Mouse (Mus musculus) frontal cortex, adult 2 months (tissue): ENCODE measurements around the gene Gm10401. TPM values are rescaled to one million over a fixed set of nuclear protein-coding genes. Genes with fewer than 3 reads are reported as not detected.
A peak's percentile ranks its signal among the peaks of the same experiment; 100 is the strongest.

Source experiments
- DNase-seq, 2 experiments: peaks; one replicate each; pipeline ENCODE4 v3.0.0; 2022; ENCODE audit warnings: low spot score in 1 of 2; ENCODE audit errors: extremely low spot score in 1 of 2
- polyA plus RNA-seq: library from polyadenylated mRNA; depleted of rRNA; stranded (reverse); fragments of >200 nt; gene quantifications from 2 replicates; pipeline ENCODE4 v1.2.3, GENCODE M21; 2012; rRNA removed

The Gm10401 gene
- not detected in 2 replicates for polyA plus RNA-seq

DNA sequence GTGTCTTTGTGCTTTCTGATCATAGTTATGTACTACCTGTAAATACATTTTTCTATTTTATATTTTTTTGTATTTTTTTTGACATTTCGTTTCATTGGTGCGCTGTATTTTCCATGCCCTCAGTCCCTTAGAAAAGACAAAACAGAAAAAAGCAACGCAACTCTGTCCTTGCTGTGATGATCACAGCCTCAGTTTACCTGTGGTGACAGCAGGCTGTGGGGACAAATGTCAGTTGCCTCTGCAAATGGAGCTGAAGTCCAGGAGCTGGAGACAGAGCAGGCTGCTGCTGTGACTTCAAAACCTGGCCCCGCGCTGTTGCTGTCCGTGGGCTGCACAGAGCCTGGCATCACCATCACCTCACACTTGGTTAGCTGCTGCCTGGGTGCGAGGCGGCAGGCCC is at the start of gene Gm10401:
TSS of gene Gm10401 (minus strand) at position 101 of the 400 bp plus-strand sequence.
- DNase-seq = no peak

DNA sequence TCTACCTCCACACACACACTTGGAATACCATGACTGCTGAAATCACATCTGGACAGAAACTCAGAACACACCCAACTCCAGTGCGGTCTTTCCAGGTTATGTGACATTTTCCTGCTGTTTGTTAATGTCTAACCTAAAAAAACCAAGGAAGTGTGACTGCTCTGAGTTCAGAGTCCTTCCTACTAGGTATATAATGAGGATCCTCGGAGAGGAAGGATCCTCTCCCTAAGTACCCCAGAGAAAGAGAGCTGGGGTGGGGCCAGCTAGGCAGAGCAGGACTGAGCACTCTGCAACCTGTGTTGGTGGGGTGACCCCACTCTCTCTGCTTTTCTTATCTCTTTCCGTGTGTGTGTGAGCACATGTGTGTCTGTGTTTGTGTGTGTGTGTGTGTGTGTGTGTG is 49.3 kb upstream of the Gm10401 start:
- DNase-seq = no peak

DNA sequence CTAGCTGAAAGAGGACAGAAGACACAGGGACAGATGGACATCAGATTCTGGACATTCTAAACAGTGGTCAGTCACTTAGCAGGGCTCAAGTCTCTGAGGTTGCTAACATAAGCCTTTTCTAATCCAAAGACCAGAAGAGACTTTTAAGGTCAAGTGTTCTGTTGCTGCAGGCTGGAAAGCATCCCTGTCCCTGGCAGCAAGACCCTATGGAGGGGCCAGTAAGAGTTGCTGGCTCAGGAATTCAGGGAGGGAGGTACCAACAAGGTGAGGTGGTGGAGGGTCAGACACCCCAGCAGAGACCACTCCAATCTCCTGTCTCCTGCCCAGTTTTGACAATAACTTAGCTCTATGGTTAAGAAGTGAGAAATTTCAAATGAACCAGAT is 48.6 kb upstream of the Gm10401 start:
- DNase-seq = no peak

DNA sequence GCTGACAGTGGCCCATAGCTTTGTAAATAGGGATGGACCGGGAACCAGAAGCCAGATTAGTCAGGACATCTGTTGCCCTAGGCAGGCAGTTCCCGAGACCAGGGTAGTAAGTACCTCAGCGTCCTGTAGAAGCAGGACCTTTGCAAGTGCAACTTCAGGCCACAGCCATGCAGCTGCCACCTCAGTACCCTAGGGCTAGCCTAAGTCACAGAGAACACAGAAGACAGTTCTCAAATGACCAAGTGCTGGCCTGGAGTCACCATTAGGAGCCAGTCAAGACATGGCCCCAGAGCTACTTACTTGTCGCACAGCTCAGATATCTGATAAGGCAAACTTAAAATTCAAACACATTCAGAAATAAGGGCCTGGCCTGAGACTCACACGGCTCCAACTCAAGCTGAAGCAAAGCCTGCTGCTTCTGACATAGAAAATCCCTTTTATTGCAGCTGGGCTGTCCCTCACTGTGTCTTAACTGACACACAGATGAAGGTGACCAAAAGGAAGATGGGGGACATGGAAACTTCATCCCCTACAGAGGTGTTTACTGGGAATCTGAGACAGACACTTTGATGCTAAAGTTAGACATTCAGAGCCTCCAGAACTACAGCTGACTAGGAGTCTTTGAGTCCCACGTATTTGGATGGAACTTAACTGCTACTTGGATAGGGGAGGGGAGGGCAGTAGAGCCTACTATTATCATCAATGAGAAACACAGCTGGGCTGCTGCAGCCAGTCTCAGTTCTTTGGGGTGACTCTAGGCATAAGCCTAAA is 48.1 kb upstream of the Gm10401 start:
- no peak for DNase-seq

DNA sequence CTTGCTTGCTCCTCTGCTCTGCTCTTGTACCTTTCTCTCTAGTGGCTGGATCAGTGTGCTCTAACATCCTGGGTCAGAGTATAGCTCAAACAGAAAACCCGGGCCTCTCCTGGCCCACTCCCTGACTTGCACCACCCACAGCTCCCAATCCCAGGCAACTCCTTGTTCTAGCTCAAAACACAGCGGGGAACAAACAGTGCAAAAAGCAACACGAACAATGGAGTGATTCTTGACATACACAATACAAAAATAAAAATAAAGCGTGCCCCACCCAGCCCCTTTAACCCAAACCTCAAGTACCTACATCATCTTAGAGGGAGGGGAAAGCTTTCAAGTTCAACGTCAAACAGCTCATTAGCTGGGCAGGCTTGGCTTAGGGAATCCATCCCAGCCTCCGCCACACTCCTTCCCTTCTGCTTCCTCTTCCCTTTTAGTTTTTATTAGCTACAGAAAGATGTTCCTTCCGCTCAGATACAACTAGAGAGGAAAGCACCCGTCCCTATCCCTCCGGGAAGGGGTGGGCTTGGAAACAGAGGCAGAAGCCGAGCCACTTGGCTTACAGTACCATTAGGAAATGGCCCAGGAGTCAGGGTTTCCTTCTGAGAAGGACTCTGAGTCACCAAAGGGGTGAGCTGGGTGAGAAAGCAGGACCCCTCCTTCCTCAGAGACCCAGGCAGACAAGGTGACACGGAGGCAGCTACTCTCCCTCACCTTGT is 47.3 kb upstream of the Gm10401 start:
- no peak for DNase-seq

DNA sequence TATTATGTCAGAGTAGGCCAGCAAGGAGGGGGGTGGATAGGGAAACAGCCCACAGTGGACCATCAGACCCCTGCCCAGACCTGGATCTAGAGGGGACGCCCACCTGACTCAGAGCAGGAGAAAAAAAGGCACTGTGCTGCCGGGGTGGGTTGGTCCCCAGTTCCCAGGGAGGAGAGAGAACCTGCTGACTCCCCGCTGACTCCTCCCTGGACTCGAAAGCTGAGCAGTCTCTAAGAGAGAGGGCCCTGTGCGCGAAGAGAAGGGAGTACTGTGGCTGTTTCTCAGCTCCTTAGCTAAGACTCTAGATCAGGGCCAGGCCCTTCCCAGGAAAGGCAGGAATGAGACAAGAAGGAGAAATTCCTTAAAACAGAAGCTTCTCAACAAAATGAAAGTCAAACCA is 46.4 kb upstream of the Gm10401 start:
- DNase-seq = no peak

DNA sequence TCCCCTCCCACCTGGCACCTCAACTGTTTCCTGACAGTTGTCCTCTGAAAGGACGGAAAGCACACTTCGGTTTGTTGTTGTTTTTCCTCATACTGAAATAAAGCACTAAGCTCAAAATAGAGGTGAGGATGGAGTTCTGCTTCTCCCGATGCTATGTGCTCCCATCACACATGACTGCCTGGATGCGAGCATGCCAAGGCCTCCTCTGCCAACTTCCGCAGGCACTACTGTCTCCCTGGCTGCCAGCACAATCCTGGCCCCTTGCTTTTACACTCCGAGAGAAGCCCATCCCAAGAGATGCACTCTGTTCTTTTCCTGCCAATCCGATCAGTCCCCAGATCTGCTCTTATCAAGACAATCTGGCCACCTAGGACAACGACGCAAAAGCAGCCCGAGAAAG is 45.5 kb upstream of the Gm10401 start:
- DNase-seq = no peak

DNA sequence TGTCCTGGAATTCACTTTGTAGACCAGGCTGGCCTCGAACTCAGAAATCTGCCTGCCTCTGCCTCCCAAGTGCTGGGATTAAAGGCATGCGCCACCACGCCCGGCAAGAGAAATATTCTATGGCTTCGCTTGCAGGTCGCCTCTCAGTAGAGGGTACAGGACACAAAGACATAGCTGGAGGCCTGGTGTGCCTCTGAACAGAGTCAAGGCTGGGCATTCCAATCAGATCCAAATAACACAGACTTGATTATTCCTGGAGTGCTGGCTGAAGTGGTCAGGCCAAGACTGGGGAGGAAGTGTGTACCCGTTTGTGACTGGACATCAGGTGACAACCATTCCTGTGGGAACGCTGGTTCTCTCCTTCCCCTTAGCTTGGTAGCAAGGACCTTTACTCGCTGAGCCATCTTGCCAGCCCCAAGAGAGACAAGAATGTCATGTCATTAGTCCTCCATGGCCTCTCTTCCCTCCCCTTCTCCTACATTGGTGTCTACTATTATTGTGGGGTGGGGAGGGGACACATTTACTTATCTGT is 44.1 kb upstream of the Gm10401 start:
- no peak for DNase-seq

DNA sequence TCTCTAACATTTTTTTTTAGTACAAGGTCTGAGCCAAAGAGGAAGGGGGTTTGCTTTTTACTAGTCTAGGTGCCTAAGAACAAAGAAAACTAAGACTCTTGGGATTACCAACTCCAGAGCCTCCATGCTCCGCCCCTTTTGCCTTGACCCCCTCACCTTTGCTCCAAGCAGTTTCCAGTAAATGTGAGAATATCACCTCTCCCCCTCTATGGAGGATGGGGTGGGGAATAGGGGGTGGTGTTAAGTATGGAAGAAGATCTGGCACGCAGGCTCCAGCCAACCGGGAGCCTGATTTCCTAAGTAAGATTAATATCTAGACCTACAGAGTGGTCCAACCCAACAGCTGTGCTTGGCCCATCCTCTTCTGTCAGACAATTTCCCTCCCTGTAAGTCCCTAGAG is 42.6 kb upstream of the Gm10401 start:
- no peak for DNase-seq

DNA sequence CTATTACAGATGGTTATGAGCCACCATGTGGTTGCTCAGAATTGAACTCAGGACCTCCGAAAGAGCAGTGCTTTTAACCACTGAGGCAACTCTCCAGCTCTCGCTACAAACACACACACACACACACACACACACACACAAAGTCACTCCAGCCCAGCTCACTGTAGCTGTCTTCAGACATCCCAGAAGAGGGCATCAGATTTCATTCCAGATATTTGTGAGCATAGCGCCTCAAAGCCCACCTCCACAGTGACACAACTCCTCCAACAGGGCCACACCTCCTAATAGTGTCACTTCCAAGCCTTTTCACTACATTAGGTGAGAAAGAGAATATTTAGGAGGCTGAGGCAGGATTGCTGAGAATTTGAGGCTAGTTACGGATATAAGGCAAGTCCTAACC is 41.0 kb upstream of the Gm10401 start:
- DNase-seq = no peak

DNA sequence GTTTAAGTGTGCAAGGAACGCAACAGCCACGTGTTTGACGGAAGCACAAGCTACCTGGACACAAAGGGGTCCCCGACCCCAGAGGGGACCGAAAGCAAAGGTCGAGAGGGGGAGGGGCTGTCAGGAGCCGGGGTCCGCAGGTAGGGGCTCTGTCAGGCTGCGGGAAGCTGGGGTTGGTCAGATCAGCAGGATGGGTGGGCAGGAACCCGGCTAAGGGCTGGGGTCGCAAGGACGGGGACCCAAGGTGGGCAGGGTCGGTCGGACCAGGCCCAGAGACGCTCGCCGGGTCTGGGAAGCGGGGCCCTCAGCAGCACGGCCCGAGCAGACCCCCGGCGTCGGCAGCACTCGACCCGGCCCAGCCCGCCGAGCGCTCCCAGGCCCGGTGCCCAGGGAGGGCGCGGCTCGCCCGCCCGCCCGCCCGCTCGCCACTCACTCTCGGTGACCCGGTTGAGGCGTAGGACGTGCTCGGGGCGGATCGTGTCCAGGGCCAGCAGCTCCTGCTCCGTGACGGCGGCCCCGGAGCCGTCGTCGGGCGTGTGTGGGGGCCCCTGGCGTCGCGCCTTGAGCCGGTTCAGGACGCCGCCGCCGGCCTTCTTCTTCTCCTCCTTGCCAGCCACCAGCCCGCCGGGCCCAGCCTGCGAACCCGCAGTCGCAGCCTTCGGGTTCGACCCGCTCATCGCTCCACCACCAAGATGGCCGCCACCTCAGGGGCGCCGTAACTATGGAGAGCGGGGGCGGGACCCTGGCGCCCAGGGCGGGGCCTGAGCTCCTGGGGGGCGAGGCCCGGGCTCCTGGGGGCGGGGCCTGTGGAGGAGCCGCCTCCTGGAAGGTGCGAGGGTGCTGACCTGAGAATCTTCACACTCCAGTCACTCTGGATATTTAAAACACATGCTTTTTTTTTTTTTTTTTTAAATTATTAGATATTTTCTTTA is 36.4 kb upstream of the Gm10401 start, which contains the start of gene Unc119b:
TSS of gene Unc119b (minus strand) at position 742 of the 932 bp plus-strand sequence.
- DNase-seq = peak; percentile 51 to 89

DNA sequence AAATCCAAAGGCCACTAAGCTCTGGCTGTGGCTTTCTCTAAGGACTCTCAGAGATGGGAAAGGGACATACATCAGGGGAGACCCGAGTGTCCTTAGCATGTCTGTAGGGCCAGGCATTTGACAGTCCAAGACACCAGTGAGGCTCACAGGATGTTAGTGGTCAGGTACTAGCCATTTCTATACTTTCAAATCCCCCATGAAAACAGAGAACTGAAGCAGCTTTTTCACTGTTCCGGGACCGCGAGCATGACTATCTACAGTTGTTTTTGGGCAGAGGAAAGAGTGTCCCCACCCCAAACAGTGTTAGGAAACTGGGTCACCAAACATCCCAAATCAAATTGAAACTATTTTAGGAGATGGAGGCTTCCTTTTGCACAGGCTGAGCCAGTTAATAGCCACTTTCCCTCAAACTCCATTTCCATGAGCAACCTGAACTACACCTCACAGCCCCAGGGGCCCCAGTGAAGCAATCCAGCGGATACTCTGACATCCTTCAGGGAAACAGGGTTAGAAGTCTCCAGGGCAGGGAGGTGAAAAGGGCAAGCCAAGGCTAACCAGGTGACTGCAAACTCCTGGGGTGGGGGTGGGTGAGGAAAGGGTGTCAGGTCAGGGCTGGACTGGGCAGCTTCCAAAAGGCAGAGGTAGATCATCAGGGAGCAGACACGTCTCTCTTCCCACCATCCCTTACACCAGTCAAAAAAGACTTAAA is 35.4 kb upstream of the Gm10401 start:
- no peak for DNase-seq

DNA sequence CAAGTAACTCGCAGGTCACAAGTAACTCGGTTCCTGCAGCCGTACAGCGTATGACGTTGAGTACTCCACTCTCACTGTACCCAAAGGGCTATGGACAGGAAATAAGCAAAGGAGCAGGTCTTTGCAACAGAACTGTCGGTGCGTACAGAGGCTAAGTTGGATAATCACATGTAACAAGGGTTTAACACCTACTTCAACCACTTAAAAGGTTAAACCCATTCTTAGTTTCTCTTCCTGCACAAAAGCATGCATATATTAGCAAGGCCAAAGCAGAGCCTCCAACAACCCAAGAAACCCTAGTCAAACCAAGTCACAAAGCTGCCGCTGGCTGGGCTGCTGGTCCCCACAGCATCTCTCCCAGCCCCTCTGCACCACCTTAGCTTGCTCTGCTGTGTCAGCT is 34.4 kb upstream of the Gm10401 start:
- no peak for DNase-seq

DNA sequence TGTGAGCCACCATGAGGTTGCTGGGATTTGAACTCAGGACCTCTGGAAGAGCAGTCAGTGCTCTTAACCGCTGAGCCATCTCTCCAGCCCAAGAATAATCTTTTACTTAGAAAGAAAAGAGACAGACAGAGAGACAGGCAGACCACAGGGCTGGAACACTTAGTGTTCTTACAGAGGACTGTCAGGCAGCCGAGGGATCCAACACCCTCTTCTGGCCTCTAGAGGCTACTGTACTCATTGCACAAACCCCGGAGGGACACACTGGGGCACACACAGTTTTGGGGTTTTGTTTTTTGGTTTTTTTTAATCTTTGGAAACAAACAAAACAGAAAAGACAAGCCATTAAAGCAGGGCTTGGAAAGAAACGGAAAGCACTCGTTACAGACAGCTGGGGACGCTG is 31.2 kb upstream of the Gm10401 start:
- no peak for DNase-seq

DNA sequence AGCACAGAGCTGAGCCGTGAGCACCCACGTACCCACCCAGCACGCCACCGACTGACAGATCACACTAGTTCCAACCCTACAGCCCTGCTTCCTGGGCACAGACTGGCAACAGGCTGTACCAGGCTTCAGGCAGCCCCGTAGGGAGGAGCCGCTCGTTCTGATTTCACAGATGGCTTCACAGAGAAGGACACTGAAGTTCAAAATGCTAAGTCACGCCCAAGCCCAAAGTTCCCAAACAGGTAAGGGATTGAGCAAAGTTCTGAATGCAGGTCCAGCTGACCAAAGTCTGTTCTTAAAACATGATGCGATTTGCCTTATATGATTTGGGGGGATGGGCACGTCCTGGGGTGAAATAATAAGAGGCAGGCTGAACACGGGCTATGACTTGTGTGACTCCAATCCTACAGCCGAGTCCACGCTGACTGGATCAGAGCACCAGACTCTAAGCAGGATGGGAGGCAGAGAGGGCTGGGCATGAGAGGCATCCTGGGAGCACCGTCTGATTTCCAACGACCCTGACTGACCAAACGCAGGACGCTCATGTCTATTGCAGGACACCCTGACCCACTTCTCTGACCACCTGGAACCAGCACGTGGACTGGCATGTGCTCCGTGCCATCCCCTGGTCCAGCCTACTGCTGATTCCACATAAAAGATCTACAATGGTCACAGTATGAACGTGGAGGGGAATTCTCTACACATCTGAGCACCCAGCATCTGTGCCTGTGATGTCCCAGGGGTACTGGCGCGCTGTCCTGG is 29.5 kb upstream of the Gm10401 start:
- no peak for DNase-seq

DNA sequence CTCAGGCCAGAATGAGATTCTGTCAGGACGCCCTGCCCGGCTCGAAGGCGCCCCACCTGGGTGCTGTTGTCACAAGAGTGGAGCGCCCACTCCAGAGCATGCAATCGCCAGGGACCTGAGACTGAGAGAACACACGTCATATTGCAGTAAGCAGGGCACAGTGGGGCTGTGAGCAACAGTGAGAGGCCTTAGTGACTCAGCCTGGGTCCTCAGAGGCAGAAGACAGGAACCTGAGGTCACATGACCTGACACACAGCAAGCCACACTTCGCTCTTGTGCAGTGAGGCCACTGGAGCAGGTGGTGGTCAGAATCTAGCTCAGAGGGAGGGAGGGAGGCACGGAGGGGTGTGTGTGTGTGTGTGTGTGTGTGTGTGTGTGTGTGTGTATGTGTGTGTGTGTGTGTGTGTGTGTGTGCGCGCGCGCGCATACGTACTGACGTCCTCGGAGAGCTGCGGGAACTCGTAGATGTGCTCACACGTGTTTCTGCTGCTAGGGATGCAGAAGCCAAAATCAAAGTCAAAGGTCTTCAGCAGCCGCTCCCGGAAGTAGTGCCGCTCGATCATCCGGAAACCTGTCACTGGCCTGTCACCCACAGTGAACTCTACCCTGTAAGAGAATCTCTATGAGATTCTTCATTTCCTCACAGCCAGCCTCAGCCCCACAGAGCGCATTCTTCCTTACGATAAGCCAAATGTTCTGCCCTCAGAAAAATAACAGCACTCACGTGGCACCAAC is 28.6 kb upstream of the Gm10401 start:
- DNase-seq = no peak

DNA sequence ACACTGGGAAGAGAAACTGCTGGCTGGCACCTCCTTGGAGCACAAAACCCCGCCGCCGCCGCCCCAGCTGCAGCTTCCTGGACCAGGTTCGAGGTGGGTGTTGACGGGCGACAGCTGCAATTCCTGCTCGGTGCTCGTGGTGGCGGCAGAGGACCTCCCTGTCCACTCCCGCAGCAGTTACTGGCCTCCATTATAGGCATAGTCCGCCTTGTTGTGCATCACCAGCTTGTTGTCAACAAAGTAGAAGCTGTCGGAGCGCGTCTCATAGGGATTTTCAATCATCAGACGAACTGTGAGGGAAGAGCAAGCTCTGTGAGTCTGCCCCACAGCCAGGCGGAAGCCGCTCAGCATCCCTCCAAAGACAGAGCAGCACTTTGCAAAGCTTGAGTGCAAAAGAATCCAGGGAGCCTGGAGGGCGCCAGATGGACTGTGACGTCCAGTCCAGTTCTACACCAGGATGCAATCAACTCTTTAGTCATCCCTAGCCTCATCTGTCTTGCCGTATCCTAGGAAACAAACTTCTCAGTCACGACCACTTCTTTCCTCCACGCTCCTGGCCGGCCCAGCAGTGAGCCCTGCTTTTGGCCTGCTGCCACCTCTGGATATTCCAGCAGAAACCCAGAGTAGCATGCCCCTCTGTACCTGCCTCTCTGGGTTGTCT is 27.2 kb upstream of the Gm10401 start:
- peak; percentile 71 to 93 for DNase-seq

DNA sequence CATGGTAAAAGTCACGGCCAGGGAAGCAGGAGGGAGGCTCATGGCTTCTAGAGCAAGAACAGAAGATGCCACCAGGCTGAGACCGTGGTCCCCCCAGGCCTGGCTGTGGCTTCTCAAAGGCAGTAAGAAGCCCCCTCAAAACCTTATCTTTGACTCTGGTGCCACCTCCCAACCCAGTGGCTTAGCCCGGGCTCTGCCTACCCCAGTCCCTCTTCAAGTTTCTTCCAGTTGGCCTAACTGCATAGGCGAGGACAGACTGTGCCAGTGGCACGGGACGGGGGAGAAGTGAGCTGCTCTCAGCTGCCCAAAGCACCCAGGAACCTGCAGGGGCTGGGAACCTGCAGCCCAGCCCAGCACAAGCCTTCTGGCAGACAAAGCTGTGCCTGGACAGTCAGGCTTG is 26.6 kb upstream of the Gm10401 start:
- DNase-seq = no peak
